Mouse (Mus musculus) small intestine, adult 2 months (tissue): ENCODE measurements around the gene Zfp644.

Experiments used
- CTCF ChIP-seq: fragments of 200-500 bp; IDR thresholded peaks from 2 replicates; pipeline ENCODE4 v1.5.1; 2012; ENCODE audit warnings: low read depth, mild to moderate bottlenecking, control low read depth, inconsistent platforms, low read length, moderate library complexity, mixed read lengths; ENCODE audit not compliant: insufficient replicate concordance, insufficient read length; ENCODE audit errors: extremely low read depth
- POLR2A ChIP-seq: fragments of 200-500 bp; IDR thresholded peaks from 2 replicates; pipeline ENCODE4 v1.6.1; 2012; ENCODE audit warnings: low read depth, mild to moderate bottlenecking, control low read depth, inconsistent platforms, low read length, moderate library complexity

- no peak for TF ChIP-seq CTCF
- TF ChIP-seq POLR2A: no peak
Measured at GRCm38 (mm10) chr5:106575098-106575497, 122.0 kb downstream of the Zfp644 start.
